Mouse (Mus musculus): ENCODE results near the gene Cfap126. TPM values are rescaled to one million over a fixed set of nuclear protein-coding genes. Genes with fewer than 3 reads are reported as not detected.
A peak's percentile ranks its signal among the peaks of the same experiment; 100 is the strongest.

The Cfap126 gene
- total and polyA plus RNA-seq, 3 experiments = 0.89 to 6.3 (median 0.98) TPM

- Histone ChIP-seq H3K9ac (ENCODE audit: low read depth, low read length) (peak overlapping the region; percentile 46; the same call in 1 of the 2 replicates), H3K4me3 (no peak overlapping the region), H3K79me2 (replicated peaks; ENCODE audit: control insufficient read depth, insufficient read depth, low read length) (no peaks in the 10 kb centered on the region), H3K36me3 (ENCODE audit: control insufficient read depth, insufficient read depth, low read length) (no peaks in the 10 kb centered on the region), H3K27ac (no peak overlapping the region), H3K27me3 (ENCODE audit: control insufficient read depth, insufficient read depth, low read length) (no peaks in the 10 kb centered on the region), H3K4me1 (ENCODE audit: control insufficient read depth, insufficient read depth, low read length) (no peaks in the 10 kb centered on the region)
- intact Hi-C loops (cut with DNase I) = loop anchor here (1.0 to 2.0 kb wide), 2 partner anchors 29 to 56 kb away; no protein-coding TSS in a partner anchor
- DNase-seq = no peak
- 32% methylated on average over 3 of the region's 3 CpGs for WGBS
- TF ChIP-seq CTCF (IDR thresholded peaks at IDR 0.05) = peak; percentile 86
- no peak for TF ChIP-seq POLR2A (IDR thresholded peaks at IDR 0.05; ENCODE audit: insufficient read depth, low read depth, low read length)
- TF ChIP-seq EP300 (IDR thresholded peaks at IDR 0.05; ENCODE audit: insufficient read depth, low read depth, low read length) = no peak
These were observed 50.5 kb downstream of the Cfap126 start for GRCm38 (mm10) chr1:171164258-171164657.

GRCm38 (mm10) chr1:171165629-171166345 is 52.1 kb downstream of the Cfap126 start:
- peaks cover 7% of the 10 kb centered on the region for H3K36me3 ChIP-seq (ENCODE audit: control insufficient read depth, insufficient read depth, low read length)
- intact Hi-C loops (cut with DNase I) = loop anchor here (2.0 kb wide), 1 partner anchor 27 kb away; no protein-coding TSS in a partner anchor
- no peaks in the 10 kb centered on the region for H3K79me2 ChIP-seq (replicated peaks; ENCODE audit: control insufficient read depth, insufficient read depth, low read length)
- no peak overlapping the region for H3K9ac ChIP-seq (ENCODE audit: low read depth, low read length)
- WGBS = 77% methylated on average over 5 of the region's 5 CpGs
- TF ChIP-seq CTCF (IDR thresholded peaks at IDR 0.05) = no peak
- no peak for TF ChIP-seq EP300 (IDR thresholded peaks at IDR 0.05; ENCODE audit: insufficient read depth, low read depth, low read length)
- no peak for TF ChIP-seq POLR2A (IDR thresholded peaks at IDR 0.05; ENCODE audit: insufficient read depth, low read depth, low read length)
- H3K4me1 ChIP-seq (ENCODE audit: control insufficient read depth, insufficient read depth, low read length) = peaks cover 3% of the 10 kb centered on the region
- H3K27me3 ChIP-seq (ENCODE audit: control insufficient read depth, insufficient read depth, low read length) = no peaks in the 10 kb centered on the region
- no peak for DNase-seq
- no peak overlapping the region for H3K4me3 ChIP-seq
- no peak overlapping the region for H3K27ac ChIP-seq

- peaks cover 8% of the 10 kb centered on the region for H3K4me1 ChIP-seq (ENCODE audit: control insufficient read depth, insufficient read depth, low read length)
- peaks cover 17% of the 10 kb centered on the region for H3K36me3 ChIP-seq (ENCODE audit: control insufficient read depth, insufficient read depth, low read length)
- H3K27me3 ChIP-seq (ENCODE audit: control insufficient read depth, insufficient read depth, low read length) = no peaks in the 10 kb centered on the region
- DNase-seq = no peak
- WGBS = 85% methylated on average over 12 of the region's 12 CpGs
- no peaks in the 10 kb centered on the region for H3K79me2 ChIP-seq (replicated peaks; ENCODE audit: control insufficient read depth, insufficient read depth, low read length)
- intact Hi-C loops (cut with DNase I) = no loop called here
- no peak overlapping the region for H3K9ac ChIP-seq (ENCODE audit: low read depth, low read length)
- H3K4me3 ChIP-seq = no peak overlapping the region
- no peak for TF ChIP-seq EP300 (IDR thresholded peaks at IDR 0.05; ENCODE audit: insufficient read depth, low read depth, low read length)
- no peak for TF ChIP-seq CTCF (IDR thresholded peaks at IDR 0.05)
- TF ChIP-seq POLR2A (IDR thresholded peaks at IDR 0.05; ENCODE audit: insufficient read depth, low read depth, low read length) = no peak
- no peak overlapping the region for H3K27ac ChIP-seq
These were observed 55.2 kb downstream of the Cfap126 start for GRCm38 (mm10) chr1:171168906-171169305.

- H3K27ac ChIP-seq = peak overlapping the region; percentile 81
- H3K36me3 ChIP-seq (ENCODE audit: control insufficient read depth, insufficient read depth, low read length) = peaks cover 17% of the 10 kb centered on the region
- no peak overlapping the region for H3K4me3 ChIP-seq
- no peaks in the 10 kb centered on the region for H3K27me3 ChIP-seq (ENCODE audit: control insufficient read depth, insufficient read depth, low read length)
- H3K4me1 ChIP-seq (ENCODE audit: control insufficient read depth, insufficient read depth, low read length) = peaks cover 8% of the 10 kb centered on the region
- DNase-seq = no peak
- intact Hi-C loops (cut with DNase I) = no loop called here
- no peaks in the 10 kb centered on the region for H3K79me2 ChIP-seq (replicated peaks; ENCODE audit: control insufficient read depth, insufficient read depth, low read length)
- no peak overlapping the region for H3K9ac ChIP-seq (ENCODE audit: low read depth, low read length)
- 35% methylated on average over 3 of the region's 3 CpGs for WGBS
- TF ChIP-seq EP300 (IDR thresholded peaks at IDR 0.05; ENCODE audit: insufficient read depth, low read depth, low read length) = no peak
- no peak for TF ChIP-seq CTCF (IDR thresholded peaks at IDR 0.05)
- TF ChIP-seq POLR2A (IDR thresholded peaks at IDR 0.05; ENCODE audit: insufficient read depth, low read depth, low read length) = no peak
These were observed 56.2 kb downstream of the Cfap126 start for GRCm38 (mm10) chr1:171169913-171170312.

- Histone ChIP-seq H3K27me3 (ENCODE audit: control insufficient read depth, insufficient read depth, low read length) (no peaks in the 10 kb centered on the region), H3K79me2 (replicated peaks; ENCODE audit: control insufficient read depth, insufficient read depth, low read length) (no peaks in the 10 kb centered on the region), H3K4me1 (ENCODE audit: control insufficient read depth, insufficient read depth, low read length) (peaks cover 8% of the 10 kb centered on the region), H3K9ac (ENCODE audit: low read depth, low read length) (no peak overlapping the region), H3K4me3 (no peak overlapping the region), H3K36me3 (ENCODE audit: control insufficient read depth, insufficient read depth, low read length) (peaks cover 17% of the 10 kb centered on the region), H3K27ac (peak overlapping the region; percentile 81)
- DNase-seq = no peak
- TF ChIP-seq POLR2A (IDR thresholded peaks at IDR 0.05; ENCODE audit: insufficient read depth, low read depth, low read length) (peak; percentile 60; the same call in 1 of the 2 replicates), EP300 (IDR thresholded peaks at IDR 0.05; ENCODE audit: insufficient read depth, low read depth, low read length) (no peak)
- 12% methylated on average over 3 of the region's 3 CpGs for WGBS
- intact Hi-C loops (cut with DNase I) = no loop called here
These were observed 57.4 kb downstream of the Cfap126 start for GRCm38 (mm10) chr1:171171138-171171537.

- H3K27ac ChIP-seq = peak overlapping the region; percentile 81
These were observed 59.1 kb downstream of the Cfap126 start for GRCm38 (mm10) chr1:171172779-171173178.

More at GRCm38 (mm10) chr1:171172779-171173178, 59.1 kb downstream of the Cfap126 start:
- no peak overlapping the region; the same call in 1 of the 2 replicates for H3K9ac ChIP-seq (ENCODE audit: low read depth, low read length)
- no peak overlapping the region for H3K4me3 ChIP-seq
- peaks cover 17% of the 10 kb centered on the region for H3K36me3 ChIP-seq (ENCODE audit: control insufficient read depth, insufficient read depth, low read length)
- intact Hi-C loops (cut with DNase I) = no loop called here
- no peak for TF ChIP-seq POLR2A (IDR thresholded peaks at IDR 0.05; ENCODE audit: insufficient read depth, low read depth, low read length)
- TF ChIP-seq EP300 (IDR thresholded peaks at IDR 0.05; ENCODE audit: insufficient read depth, low read depth, low read length) = no peak
- no peak for TF ChIP-seq CTCF (IDR thresholded peaks at IDR 0.05)
- H3K4me1 ChIP-seq (ENCODE audit: control insufficient read depth, insufficient read depth, low read length) = peaks cover 8% of the 10 kb centered on the region
- WGBS = 86% methylated on average over 8 of the region's 8 CpGs
- H3K79me2 ChIP-seq (replicated peaks; ENCODE audit: control insufficient read depth, insufficient read depth, low read length) = no peaks in the 10 kb centered on the region
- no peak for DNase-seq
- H3K27me3 ChIP-seq (ENCODE audit: control insufficient read depth, insufficient read depth, low read length) = no peaks in the 10 kb centered on the region

Small RNA genes within 50 kb of the gene (microRNA-seq; reads per million reads assigned to microRNA genes)
- gene Gm27552 (0 reads per million in 2 experiments), gene Gm27844 (0 reads per million in 2 experiments), gene Mir6546 (0 to 0.56 reads per million in 2 experiments)

Other genes starting within 250 kb of the Cfap126 start
- 10 to 100 TPM; 62.6 to 82.3 TPM for gene Atf6, start 246.1 kb upstream of the Cfap126 start, total RNA-seq (2021)
- 22.0 and 44.5 TPM in 2 replicates for gene Atf6, start 246.1 kb upstream of the Cfap126 start, polyA plus RNA-seq (2012; rRNA removed)
- gene Gm26620, start 228.9 kb upstream of the Cfap126 start, total RNA-seq (2021) = under 1 TPM in 1 of 2 experiments, not detected in 1; 0.52 TPM
- gene Gm26620, start 228.9 kb upstream of the Cfap126 start, polyA plus RNA-seq (2012; rRNA removed) = 0.53 and 0.61 TPM in 2 replicates
- 1 to 10 TPM; 6.8 to 7.0 TPM for gene Dusp12, start 228.4 kb upstream of the Cfap126 start, total RNA-seq (2021)
- gene Dusp12, start 228.4 kb upstream of the Cfap126 start, polyA plus RNA-seq (2012; rRNA removed) = 6.7 and 10.3 TPM in 2 replicates
- not detected for gene Fcrlb, start 201.0 kb upstream of the Cfap126 start, total RNA-seq (2021)
- not detected in 2 replicates for gene Fcrlb, start 201.0 kb upstream of the Cfap126 start, polyA plus RNA-seq (2012; rRNA removed)
- gene Fcrla, start 186.3 kb upstream of the Cfap126 start, total RNA-seq (2021) = under 1 TPM; 0.39 to 0.89 TPM
- gene Fcrla, start 186.3 kb upstream of the Cfap126 start, polyA plus RNA-seq (2012; rRNA removed) = 1.9 and 2.2 TPM in 2 replicates
- 1 to 10 TPM; 7.4 to 8.4 TPM for gene Fcgr2b, start 137.4 kb upstream of the Cfap126 start, total RNA-seq (2021)
- 10.4 and 10.9 TPM in 2 replicates for gene Fcgr2b, start 137.4 kb upstream of the Cfap126 start, polyA plus RNA-seq (2012; rRNA removed)
- gene Fcgr4, start 95.0 kb upstream of the Cfap126 start, total RNA-seq (2021) = 1 to 10 TPM in 1 of 2 experiments, under 1 TPM in 1; 0.70 to 1.2 TPM
- gene Fcgr4, start 95.0 kb upstream of the Cfap126 start, polyA plus RNA-seq (2012; rRNA removed) = 0.79 and 1.4 TPM in 2 replicates
- 10 to 100 TPM; 12.1 to 12.7 TPM for gene Fcgr3, start 49.0 kb upstream of the Cfap126 start, total RNA-seq (2021)
- 11.5 and 12.6 TPM in 2 replicates for gene Fcgr3, start 49.0 kb upstream of the Cfap126 start, polyA plus RNA-seq (2012; rRNA removed)
- gene Sdhc, start 36.7 kb downstream of the Cfap126 start, total RNA-seq (2021) = 1,000 to 10,000 TPM; 1,087 to 1,288 TPM
- gene Sdhc, start 36.7 kb downstream of the Cfap126 start, polyA plus RNA-seq (2012; rRNA removed) = 1,025 and 1,670 TPM in 2 replicates
- under 1 TPM in 1 of 2 experiments, not detected in 1; 0.39 TPM for gene Mpz, start 36.8 kb downstream of the Cfap126 start, total RNA-seq (2021)
- 3.2 and 8.0 TPM in 2 replicates for gene Mpz, start 36.8 kb downstream of the Cfap126 start, polyA plus RNA-seq (2012; rRNA removed)
- 100 to 1,000 TPM; 255 to 283 TPM for gene Pcp4l1, start 82.3 kb downstream of the Cfap126 start, total RNA-seq (2021)
- 165 and 190 TPM in 2 replicates for gene Pcp4l1, start 82.3 kb downstream of the Cfap126 start, polyA plus RNA-seq (2012; rRNA removed)
- gene Nr1i3, start 100.1 kb downstream of the Cfap126 start, total RNA-seq (2021) = not detected
- gene Nr1i3, start 100.1 kb downstream of the Cfap126 start, polyA plus RNA-seq (2012; rRNA removed) = 0.12 TPM in 1 of 2 replicates, not detected in the other
- gene Tomm40l, start 108.6 kb downstream of the Cfap126 start, total RNA-seq (2021) = 10 to 100 TPM; 79.8 to 81.6 TPM
- gene Tomm40l, start 108.6 kb downstream of the Cfap126 start, polyA plus RNA-seq (2012; rRNA removed) = 63.9 and 83.2 TPM in 2 replicates
- 1 to 10 TPM; 2.1 to 2.2 TPM for gene Apoa2, start 111.1 kb downstream of the Cfap126 start, total RNA-seq (2021)
- gene Apoa2, start 111.1 kb downstream of the Cfap126 start, polyA plus RNA-seq (2012; rRNA removed) = 3.9 and 15.3 TPM in 2 replicates
- 10 to 100 TPM; 12.4 to 15.3 TPM for gene Fcer1g, start 120.4 kb downstream of the Cfap126 start, total RNA-seq (2021)
- gene Fcer1g, start 120.4 kb downstream of the Cfap126 start, polyA plus RNA-seq (2012; rRNA removed) = 32.7 and 50.8 TPM in 2 replicates
- gene Adamts4, start 136.5 kb downstream of the Cfap126 start, total RNA-seq (2021) = 1 to 10 TPM in 1 of 2 experiments, under 1 TPM in 1; 0.29 to 1.5 TPM
- gene Adamts4, start 136.5 kb downstream of the Cfap126 start, polyA plus RNA-seq (2012; rRNA removed) = 0.92 and 0.94 TPM in 2 replicates
- gene Ndufs2, start 137.5 kb downstream of the Cfap126 start, total RNA-seq (2021) = 1,000 to 10,000 TPM; 1,369 to 1,610 TPM
- 997 and 1,250 TPM in 2 replicates for gene Ndufs2, start 137.5 kb downstream of the Cfap126 start, polyA plus RNA-seq (2012; rRNA removed)
- 10 to 100 TPM; 16.4 to 17.4 TPM for gene B4galt3, start 156.4 kb downstream of the Cfap126 start, total RNA-seq (2021)
- 41.9 and 45.7 TPM in 2 replicates for gene B4galt3, start 156.4 kb downstream of the Cfap126 start, polyA plus RNA-seq (2012; rRNA removed)
- 10 to 100 TPM in 1 of 2 experiments, 1 to 10 TPM in 1; 9.7 to 12.0 TPM for gene Ppox, start 167.3 kb downstream of the Cfap126 start, total RNA-seq (2021)
- gene Ppox, start 167.3 kb downstream of the Cfap126 start, polyA plus RNA-seq (2012; rRNA removed) = 31.4 and 33.1 TPM in 2 replicates
- 10 to 100 TPM; 19.9 to 20.1 TPM for gene Usp21, start 174.1 kb downstream of the Cfap126 start, total RNA-seq (2021)
- gene Usp21, start 174.1 kb downstream of the Cfap126 start, polyA plus RNA-seq (2012; rRNA removed) = 31.7 and 37.9 TPM in 2 replicates
- gene Ufc1, start 181.1 kb downstream of the Cfap126 start, total RNA-seq (2021) = 10 to 100 TPM; 80.5 to 93.5 TPM
- 29.7 and 37.7 TPM in 2 replicates for gene Ufc1, start 181.1 kb downstream of the Cfap126 start, polyA plus RNA-seq (2012; rRNA removed)
- gene Dedd, start 215.2 kb downstream of the Cfap126 start, total RNA-seq (2021) = 10 to 100 TPM; 20.8 to 22.9 TPM
- gene Dedd, start 215.2 kb downstream of the Cfap126 start, polyA plus RNA-seq (2012; rRNA removed) = 28.8 and 33.0 TPM in 2 replicates
- gene Nit1, start 231.7 kb downstream of the Cfap126 start, total RNA-seq (2021) = 10 to 100 TPM; 25.9 to 32.7 TPM
- 40.1 and 41.3 TPM in 2 replicates for gene Nit1, start 231.7 kb downstream of the Cfap126 start, polyA plus RNA-seq (2012; rRNA removed)
- gene Pfdn2, start 231.8 kb downstream of the Cfap126 start, total RNA-seq (2021) = 10 to 100 TPM; 68.3 to 97.4 TPM
- gene Pfdn2, start 231.8 kb downstream of the Cfap126 start, polyA plus RNA-seq (2012; rRNA removed) = 25.4 and 29.8 TPM in 2 replicates
- under 1 TPM in 1 of 2 experiments, not detected in 1; 0.16 TPM for gene Klhdc9, start 246.9 kb downstream of the Cfap126 start, total RNA-seq (2021)
- gene Klhdc9, start 246.9 kb downstream of the Cfap126 start, polyA plus RNA-seq (2012; rRNA removed) = 0.20 and 0.25 TPM in 2 replicates